Mouse (Mus musculus): ENCODE measurements around the gene Batf.
"Not testable (repeated sequence)": the region's sequence is repeated elsewhere in the genome, so short reads cannot be mapped to it uniquely, and the experiment has no call there.

Gene Batf

DNA sequence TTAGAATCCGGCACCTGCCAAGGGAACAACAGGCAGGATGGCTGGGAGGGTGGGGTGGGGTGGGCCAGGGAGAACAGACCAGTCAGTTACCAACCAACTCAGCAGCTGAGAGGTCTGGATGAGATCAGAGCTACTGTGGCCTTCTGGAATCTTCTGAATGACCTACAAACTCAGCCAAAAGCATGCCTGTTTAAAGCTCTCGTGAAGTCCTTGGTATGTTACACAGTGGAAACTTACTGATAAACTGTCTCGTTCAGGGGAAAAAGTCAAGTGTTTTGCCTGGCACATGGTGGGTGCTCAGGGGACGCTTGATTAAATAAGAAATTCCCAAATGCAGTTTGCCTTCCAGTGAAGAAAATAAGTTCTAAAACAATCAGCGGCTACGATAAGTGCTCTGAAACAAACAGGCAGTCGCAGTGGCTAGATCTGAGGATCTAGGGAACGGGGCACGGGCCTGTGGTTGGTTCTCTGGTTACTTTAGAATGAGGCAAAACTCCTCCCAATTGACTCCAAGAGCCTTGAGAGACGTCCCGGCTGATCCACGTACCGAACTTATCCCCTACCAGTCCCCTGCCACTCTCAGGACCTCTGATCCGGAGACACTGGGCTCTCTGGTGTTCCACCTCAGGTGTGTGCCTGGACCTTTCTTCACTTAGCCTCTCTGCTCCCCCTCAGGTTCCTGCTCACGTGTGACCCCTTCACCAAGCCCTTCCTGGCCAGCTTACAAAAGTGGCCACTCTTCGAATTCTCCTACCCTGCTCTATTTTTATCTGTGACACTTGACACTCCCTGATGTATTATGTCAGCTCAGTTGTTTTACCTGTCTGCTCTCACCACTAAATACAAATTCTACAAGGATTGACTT lies 1.8 kb upstream of the Batf start:
- no peak for DNase-seq (ENCODE audit: low spot score in 2 of 2)

- no peak for DNase-seq (ENCODE audit: low spot score in 2 of 2)
These were observed 706 bp downstream of the Batf start for GRCm38 (mm10) chr12:85687217-85687533.

GRCm38 (mm10) chr12:85687846-85688245 lies 1.4 kb downstream of the Batf start:
- DNase-seq (ENCODE audit: low spot score in 2 of 2): no peak

DNA sequence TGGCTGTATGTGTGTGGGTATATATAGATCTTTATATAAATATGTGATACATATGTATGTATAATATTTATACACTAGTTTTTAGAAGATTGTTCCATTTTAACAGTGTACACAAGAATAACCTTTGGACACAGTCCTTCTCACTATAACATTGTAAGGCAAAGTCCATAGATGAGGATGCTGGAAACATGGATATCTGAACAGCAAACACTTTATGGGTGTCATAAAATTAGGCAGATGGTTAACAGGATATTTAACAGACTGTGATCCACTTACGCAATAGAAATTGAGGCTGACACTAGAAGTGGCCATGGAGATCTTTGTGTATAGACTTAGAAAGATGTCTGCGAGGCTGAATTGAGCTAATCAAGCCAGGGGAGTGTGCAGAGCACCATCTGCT lies 9.3 kb downstream of the Batf start:
- no peak for DNase-seq (ENCODE audit: low spot score in 2 of 2)

GRCm38 (mm10) chr12:85696436-85696835 lies 10.0 kb downstream of the Batf start:
- DNase-seq (ENCODE audit: low spot score in 2 of 2): no peak

- not testable (repeated sequence) for DNase-seq (ENCODE audit: low spot score in 2 of 2)
These were observed 11.7 kb downstream of the Batf start for GRCm38 (mm10) chr12:85698179-85698578.

DNA sequence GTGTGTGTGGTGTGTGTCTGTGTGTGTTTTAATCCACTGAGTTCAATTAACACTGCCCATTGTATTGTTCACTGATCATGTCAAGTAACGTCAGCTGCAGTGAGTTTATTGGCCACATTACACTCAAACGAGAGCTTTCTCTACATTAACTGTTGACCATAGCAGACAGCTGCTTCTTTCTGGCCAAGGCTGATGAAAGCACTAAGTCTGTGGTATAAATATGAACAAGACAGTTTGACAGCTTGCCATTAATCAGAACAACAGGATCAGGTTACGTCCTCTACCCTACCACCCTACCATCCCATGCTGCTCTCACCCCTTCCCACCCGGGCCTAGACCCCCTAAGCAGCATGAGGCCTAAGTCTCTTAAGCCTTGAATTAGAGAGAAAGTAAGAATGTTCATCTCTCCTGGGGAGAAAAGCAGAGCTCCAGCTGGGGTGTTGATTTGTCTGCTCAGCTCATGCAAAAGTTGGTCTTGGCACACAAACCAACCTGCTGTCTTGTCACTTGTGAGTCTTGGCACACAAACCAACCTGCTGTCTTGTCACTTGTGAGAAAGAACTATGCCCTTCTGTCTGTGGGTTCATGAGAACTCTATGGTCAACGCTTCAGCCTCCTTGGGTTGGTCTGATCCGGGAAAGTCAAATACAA lies 13.8 kb downstream of the Batf start:
- no peak for DNase-seq (ENCODE audit: low spot score in 2 of 2)

- no peak for DNase-seq (ENCODE audit: low spot score in 2 of 2)
These were observed 14.4 kb downstream of the Batf start for GRCm38 (mm10) chr12:85700842-85701223.

DNA sequence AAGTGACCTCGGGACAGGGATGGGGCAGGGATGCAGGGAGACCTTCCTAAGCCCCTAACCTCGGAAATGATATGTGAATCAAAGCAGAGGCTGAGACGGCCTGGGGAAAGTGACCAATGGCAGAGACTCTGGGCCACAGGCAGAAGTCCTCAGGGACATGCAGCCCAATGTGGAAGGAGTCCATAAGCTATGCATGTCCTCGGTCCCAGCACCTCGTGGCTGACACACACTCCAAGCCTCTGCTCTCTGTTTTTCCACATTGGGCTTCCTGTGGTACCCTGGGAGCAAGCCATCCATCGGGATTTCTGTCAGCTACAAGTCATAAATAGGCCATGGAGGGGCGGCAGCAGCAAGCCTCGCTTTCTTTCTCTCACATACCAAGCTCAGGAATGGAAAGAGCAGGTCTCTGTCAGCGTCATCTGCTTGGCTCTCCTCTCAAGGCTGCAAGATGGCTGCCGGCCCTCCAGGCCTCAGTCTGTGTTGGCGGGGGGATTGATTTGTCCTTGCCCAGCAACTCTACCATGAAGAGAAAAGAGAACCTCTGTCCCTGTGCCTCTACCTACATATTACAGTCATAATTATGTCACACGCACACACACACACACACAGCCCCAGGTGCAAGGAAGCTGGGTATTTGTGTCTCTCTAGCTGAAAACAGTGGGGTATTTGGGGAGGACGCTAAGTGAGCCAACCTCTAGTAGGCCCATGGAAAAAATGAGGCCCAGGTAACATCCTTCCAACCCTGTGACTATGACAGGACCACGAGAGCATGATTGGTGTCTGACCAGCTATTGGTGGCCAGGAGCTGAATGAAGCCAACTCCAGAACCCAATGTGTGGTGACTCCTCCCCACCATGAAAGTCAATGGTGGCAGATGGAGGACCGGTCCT lies 15.9 kb downstream of the Batf start:
- DNase-seq (ENCODE audit: low spot score in 2 of 2): no peak

- no peak for DNase-seq (ENCODE audit: low spot score in 2 of 2)
These were observed 17.0 kb downstream of the Batf start for GRCm38 (mm10) chr12:85703507-85703906.

GRCm38 (mm10) chr12:85704566-85704965 lies 18.1 kb downstream of the Batf start:
- no peak for DNase-seq (ENCODE audit: low spot score in 2 of 2)

DNA sequence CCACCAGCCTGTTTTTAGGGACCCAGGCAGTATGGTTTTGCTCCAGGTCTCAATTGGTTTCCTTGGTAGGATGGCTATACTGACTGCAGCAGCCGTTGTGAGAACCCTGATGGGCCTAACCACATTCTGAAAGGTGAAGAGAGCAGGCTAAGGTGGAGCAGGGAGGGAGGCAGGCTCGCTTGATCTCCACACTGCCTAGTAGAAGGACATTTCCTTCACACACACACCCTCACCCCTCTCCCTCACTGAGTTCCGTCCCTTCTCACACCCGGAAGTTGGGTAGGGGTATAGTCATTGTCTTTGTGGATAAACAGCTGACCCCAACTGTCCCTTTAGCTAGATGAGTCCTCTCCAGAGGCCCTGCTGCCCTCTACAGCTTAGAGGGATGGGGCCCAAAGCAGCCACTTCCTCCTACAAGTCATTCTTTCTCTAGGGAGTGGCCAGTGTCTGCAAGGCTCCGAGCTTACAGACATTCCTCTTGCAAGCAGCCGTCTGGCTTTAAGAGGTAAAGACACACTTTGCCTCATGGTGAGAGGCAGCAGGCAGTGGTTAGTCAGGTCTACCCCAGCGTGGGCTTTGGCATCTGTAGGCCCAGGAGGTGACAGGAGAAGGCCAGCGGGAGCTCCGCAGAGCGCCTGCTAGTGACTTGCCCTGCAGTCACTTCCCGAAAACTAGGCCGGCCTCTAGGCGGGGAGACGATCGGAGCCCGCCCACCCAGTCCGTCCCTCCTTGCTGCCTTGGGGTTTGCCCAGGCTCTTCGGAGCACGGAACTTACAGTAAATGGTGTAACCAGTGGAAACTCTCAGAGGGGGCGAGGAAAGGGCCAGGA lies 18.7 kb downstream of the Batf start:
- peak; percentile 70 to 74 for DNase-seq (ENCODE audit: low spot score in 2 of 2)

DNA sequence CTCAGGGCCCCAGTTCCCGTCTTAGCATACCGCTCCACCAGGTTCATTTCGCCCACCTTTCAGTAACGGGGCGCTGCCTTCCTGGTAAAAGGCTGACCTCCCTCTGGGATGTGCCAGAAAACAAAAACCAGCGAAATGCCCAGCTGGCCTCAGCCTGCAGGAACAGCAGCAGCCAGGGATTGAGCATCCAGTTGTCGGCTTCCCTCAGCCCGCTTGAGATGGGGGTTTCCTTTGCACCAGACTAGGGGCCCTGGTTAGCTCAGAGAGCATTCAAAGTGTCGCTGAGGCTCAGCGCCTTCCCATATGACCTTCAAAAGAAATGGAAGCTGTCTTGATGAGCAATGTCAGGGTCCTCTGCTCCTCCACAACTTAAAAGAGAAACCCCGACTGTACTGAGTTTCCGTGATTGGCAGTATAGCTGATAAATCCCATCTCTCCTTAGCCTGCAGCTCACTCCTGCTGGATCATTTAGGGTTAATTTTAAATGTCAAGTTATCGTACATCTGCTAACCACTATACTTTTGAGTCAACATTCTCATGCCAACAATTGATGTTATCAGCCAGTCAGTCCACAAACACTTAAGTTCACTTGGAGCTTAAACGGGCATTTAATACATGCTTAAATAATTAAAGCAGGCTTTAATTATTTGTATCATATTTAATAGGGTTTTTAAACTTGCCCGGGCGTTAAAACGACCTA lies 19.5 kb downstream of the Batf start:
- DNase-seq (ENCODE audit: low spot score in 2 of 2): no peak

- no peak for DNase-seq (ENCODE audit: low spot score in 2 of 2)
These were observed 20.4 kb downstream of the Batf start for GRCm38 (mm10) chr12:85706906-85707305.

- no peak for DNase-seq (ENCODE audit: low spot score in 2 of 2)
These were observed 20.9 kb downstream of the Batf start for GRCm38 (mm10) chr12:85707391-85707790.

DNA sequence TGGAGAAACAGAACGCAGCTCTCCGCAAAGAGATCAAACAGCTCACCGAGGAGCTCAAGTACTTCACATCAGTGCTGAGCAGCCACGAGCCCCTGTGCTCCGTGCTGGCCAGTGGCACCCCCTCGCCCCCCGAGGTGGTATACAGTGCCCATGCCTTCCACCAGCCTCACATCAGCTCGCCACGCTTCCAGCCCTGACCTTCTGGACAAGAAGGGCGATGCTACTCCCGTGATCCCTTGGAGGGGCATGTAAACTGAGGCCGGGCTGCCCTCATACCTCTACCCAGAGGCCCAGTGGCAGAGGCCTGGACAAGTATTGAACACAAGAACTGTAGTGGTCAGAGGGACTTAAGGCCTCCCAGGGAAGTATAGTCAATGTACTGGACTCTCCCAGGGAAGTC lies 22.1 kb downstream of the Batf start:
- no peak for DNase-seq (ENCODE audit: low spot score in 2 of 2)

- DNase-seq (ENCODE audit: low spot score in 2 of 2): no peak
These were observed 24.2 kb downstream of the Batf start for GRCm38 (mm10) chr12:85710695-85711094.

DNA sequence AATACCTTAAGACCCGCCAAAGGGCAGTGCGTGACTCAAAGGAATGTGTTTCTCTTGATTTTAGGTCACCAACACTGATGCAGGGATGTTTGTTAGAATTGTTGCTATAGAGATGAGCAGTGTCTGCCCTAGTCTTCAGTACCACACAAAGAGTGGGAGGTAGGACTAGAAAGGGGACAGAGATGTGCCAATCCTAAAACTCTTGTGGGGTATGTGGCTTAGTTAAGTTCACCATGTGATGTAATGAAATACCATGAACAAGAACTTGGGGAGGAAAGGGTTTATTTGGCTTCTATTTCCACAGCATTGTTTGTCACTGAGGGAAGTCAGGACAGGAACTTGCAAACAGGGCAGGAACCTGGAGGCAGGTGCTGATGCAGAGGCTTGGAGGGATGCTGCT lies 26.1 kb downstream of the Batf start:
- no peak for DNase-seq (ENCODE audit: low spot score in 2 of 2)

DNA sequence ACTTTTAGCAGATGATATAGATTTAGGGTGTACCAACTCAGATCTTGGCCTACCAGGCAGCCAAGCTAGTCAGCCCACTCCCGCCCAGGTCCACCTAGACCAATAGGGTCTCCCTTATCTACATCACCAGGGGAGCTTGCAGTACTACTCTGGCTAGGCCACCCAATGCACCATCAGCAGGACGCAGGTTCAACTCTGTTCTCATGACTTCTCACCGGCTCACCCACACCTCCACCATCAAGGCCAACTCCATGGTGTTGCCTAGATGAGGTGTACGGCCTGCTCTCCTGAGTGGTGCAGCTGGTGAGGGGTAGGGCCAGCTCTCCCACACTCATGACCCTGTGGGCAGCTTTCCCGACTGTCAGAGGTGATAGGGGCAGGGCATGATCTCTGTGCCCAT lies 27.7 kb downstream of the Batf start:
- DNase-seq (ENCODE audit: low spot score in 2 of 2): no peak

- no peak for DNase-seq (ENCODE audit: low spot score in 2 of 2)
These were observed 38.8 kb downstream of the Batf start for GRCm38 (mm10) chr12:85725306-85725705.
